Mouse (Mus musculus): Measurements from ENCODE around the gene Ahnak2. TPM values are rescaled to one million over a fixed set of nuclear protein-coding genes. Genes with fewer than 3 reads are reported as not detected.
A peak's percentile ranks its signal among the peaks of the same experiment; 100 is the strongest.

The Ahnak2 gene
- polyA plus RNA-seq, 1 experiment from 2014 or later: 5.7 TPM

- Histone ChIP-seq H3K36me3 (peaks cover 88% of the 10 kb centered on the region), H3K9ac (replicated peaks) (no peak overlapping the region), H3K9me3 (replicated peaks) (no peaks in the 10 kb centered on the region), H3K27me3 (replicated peaks) (no peaks in the 10 kb centered on the region), H3K27ac (replicated peaks) (no peak overlapping the region), H3K4me2 (no peak overlapping the region), H3K4me3 (replicated peaks) (no peak overlapping the region), H3K4me1 (no peaks in the 10 kb centered on the region)
- WGBS: 91% methylated on average over 10 of the region's 10 CpGs
- ATAC-seq (ENCODE audit: low FRiP score): no peak
Measured at GRCm38 (mm10) chr12:112736636-112736925, 65.9 kb downstream of the Ahnak2 start.

DNA sequence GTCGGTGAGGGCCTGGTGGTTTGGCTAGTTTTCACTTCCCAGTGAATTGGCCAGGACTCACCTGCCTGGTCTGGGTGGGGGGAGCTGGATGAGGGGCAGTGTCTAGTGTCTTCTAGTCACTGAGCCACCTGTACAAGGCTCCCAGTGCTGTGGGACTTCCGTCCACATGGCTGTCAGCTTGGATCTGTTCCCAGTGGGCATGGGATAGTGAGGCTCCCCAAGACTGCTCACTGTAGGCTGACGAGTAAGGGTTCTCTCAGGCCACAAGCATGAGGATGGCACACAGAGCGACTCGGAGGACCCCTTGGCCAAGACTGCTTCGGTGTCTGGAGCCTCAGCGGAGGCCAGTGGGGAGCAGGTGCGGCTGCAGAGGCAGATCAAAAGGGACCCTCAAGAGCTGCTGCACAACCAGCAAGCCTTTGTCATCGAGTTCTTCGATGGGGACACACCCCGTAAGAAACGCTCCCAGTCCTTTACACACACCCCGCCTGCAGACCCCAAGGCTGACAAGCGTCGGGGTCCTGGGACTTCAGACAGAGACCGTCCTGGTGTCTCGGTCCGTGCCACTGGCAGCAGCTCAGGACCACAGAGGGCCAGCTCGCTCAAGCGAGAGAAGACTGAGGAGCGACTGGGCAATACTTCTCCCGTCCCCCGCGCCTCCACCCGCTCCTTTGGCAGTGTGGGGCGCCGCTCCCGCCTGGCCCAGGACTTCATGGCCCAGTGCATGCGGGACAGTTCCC lies 66.4 kb downstream of the Ahnak2 start:
- no peaks in the 10 kb centered on the region for H3K27me3 ChIP-seq (replicated peaks)
- no peak overlapping the region for H3K27ac ChIP-seq (replicated peaks)
- no peak overlapping the region for H3K4me2 ChIP-seq
- no peak overlapping the region for H3K9ac ChIP-seq (replicated peaks)
- no peak for ATAC-seq (ENCODE audit: low FRiP score)
- no peaks in the 10 kb centered on the region for H3K4me1 ChIP-seq
- WGBS: 89% methylated on average over 29 of the region's 29 CpGs
- H3K4me3 ChIP-seq (replicated peaks): no peak overlapping the region
- H3K36me3 ChIP-seq: peaks cover 93% of the 10 kb centered on the region
- no peaks in the 10 kb centered on the region for H3K9me3 ChIP-seq (replicated peaks)

GRCm38 (mm10) chr12:112734881-112735655 lies 67.4 kb downstream of the Ahnak2 start:
- no peaks in the 10 kb centered on the region for H3K4me1 ChIP-seq
- H3K9me3 ChIP-seq (replicated peaks): no peaks in the 10 kb centered on the region
- H3K9ac ChIP-seq (replicated peaks): no peak overlapping the region
- H3K4me3 ChIP-seq (replicated peaks): no peak overlapping the region
- ATAC-seq (ENCODE audit: low FRiP score): no peak
- H3K27ac ChIP-seq (replicated peaks): no peak overlapping the region
- 89% methylated on average over 19 of the region's 19 CpGs for WGBS
- peaks cover 90% of the 10 kb centered on the region for H3K36me3 ChIP-seq
- no peak overlapping the region for H3K4me2 ChIP-seq
- no peaks in the 10 kb centered on the region for H3K27me3 ChIP-seq (replicated peaks)

DNA sequence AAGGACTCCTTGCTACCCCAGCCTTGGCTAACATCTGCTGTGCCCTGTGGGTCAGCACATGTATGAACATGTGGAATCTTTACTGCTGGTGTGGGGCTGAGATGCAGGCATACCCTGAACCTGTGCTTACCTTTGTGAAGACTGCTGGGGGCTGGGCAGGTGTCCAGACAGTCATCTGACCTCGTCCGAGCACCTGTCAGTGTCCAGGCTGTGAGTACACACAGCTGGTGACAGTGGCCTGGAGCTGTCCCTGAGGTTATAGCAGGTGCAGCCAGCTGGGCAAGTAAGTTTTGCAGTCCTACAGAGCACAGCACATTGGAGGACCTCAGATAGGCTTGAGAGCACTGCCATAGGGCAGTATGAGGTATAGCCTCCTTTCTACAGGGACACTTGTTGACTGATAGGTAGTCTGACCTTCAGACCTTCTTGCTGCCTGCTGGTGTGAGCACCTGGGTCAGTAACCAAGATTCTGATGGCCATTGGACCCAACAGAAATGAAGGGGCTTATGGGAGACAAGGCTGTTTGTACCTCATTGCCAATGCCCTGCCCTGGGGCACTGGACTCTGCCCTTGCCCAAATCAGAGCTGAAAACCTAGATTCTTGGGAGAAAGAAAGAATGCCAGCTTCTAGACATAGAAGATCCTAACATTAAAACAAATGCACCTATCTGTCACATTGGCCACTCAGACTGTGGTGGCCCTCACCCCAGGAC lies 68.2 kb downstream of the Ahnak2 start:
- H3K27me3 ChIP-seq (replicated peaks): no peaks in the 10 kb centered on the region
- ATAC-seq (ENCODE audit: low FRiP score): no peak
- no peak overlapping the region for H3K4me3 ChIP-seq (replicated peaks)
- no peak overlapping the region for H3K4me2 ChIP-seq
- WGBS: 79% methylated on average over 2 of the region's 2 CpGs
- no peak overlapping the region for H3K27ac ChIP-seq (replicated peaks)
- no peak overlapping the region for H3K9ac ChIP-seq (replicated peaks)
- H3K4me1 ChIP-seq: no peaks in the 10 kb centered on the region
- peaks cover 83% of the 10 kb centered on the region for H3K36me3 ChIP-seq
- H3K9me3 ChIP-seq (replicated peaks): no peaks in the 10 kb centered on the region

GRCm38 (mm10) chr12:112732591-112732990 lies 69.9 kb downstream of the Ahnak2 start:
- Histone ChIP-seq H3K27me3 (replicated peaks) (no peaks in the 10 kb centered on the region), H3K9ac (replicated peaks) (no peak overlapping the region), H3K4me2 (no peak overlapping the region), H3K36me3 (peaks cover 68% of the 10 kb centered on the region), H3K4me1 (no peaks in the 10 kb centered on the region), H3K27ac (replicated peaks) (no peak overlapping the region), H3K9me3 (replicated peaks) (no peaks in the 10 kb centered on the region), H3K4me3 (replicated peaks) (no peak overlapping the region)
- ATAC-seq (ENCODE audit: low FRiP score): no peak
- 93% methylated on average over 10 of the region's 10 CpGs for WGBS

DNA sequence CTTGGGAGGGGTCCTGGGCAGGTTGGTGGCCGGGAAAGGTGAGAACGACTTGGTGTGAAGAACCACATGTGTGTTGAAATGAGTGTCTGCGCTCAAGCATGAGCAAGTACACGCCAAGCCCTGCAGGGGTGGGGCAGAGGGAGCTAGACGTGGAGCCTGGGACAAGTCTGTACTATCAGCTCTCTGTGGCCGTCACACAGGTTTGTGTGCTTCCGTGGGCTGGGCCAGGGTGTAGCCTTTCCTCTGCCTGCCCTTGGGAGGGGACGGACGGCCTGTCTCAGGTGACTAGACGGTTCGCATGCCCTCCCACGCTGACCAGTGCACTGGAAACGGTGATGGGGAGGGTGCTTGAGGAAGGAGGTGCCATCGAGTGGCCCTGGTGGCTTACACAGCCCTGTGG lies 71.6 kb downstream of the Ahnak2 start:
- Histone ChIP-seq H3K27ac (replicated peaks) (no peak overlapping the region), H3K4me3 (replicated peaks) (no peak overlapping the region), H3K9ac (replicated peaks) (no peak overlapping the region), H3K9me3 (replicated peaks) (no peaks in the 10 kb centered on the region), H3K4me1 (peaks cover 11% of the 10 kb centered on the region), H3K4me2 (no peak overlapping the region), H3K36me3 (peaks cover 53% of the 10 kb centered on the region), H3K27me3 (replicated peaks) (no peaks in the 10 kb centered on the region)
- ATAC-seq (ENCODE audit: low FRiP score): no peak
- WGBS: 89% methylated on average over 14 of the region's 14 CpGs

- Histone ChIP-seq H3K4me3 (replicated peaks) (no peak overlapping the region), H3K27me3 (replicated peaks) (no peaks in the 10 kb centered on the region), H3K27ac (replicated peaks) (no peak overlapping the region), H3K36me3 (peaks cover 23% of the 10 kb centered on the region), H3K9ac (replicated peaks) (no peak overlapping the region), H3K9me3 (replicated peaks) (no peaks in the 10 kb centered on the region), H3K4me2 (no peak overlapping the region), H3K4me1 (peaks cover 39% of the 10 kb centered on the region)
- 60% methylated on average over 8 of the region's 8 CpGs for WGBS
- no peak for ATAC-seq (ENCODE audit: low FRiP score)
Measured at GRCm38 (mm10) chr12:112727801-112728200, 74.7 kb downstream of the Ahnak2 start.

- H3K9me3 ChIP-seq (replicated peaks): no peaks in the 10 kb centered on the region
- WGBS: 78% methylated on average over 11 of the region's 11 CpGs
- H3K27me3 ChIP-seq (replicated peaks): peaks cover 9% of the 10 kb centered on the region
- H3K4me3 ChIP-seq (replicated peaks): no peak overlapping the region; the same call in 1 of the 2 replicates
- H3K4me2 ChIP-seq: peak overlapping the region; percentile 3; the same call in 1 of the 2 replicates
- no peak for ATAC-seq (ENCODE audit: low FRiP score)
- peaks cover 54% of the 10 kb centered on the region for H3K4me1 ChIP-seq
- peaks cover 4% of the 10 kb centered on the region; the same call in 1 of the 2 replicates for H3K36me3 ChIP-seq
- H3K27ac ChIP-seq (replicated peaks): no peak overlapping the region
- H3K9ac ChIP-seq (replicated peaks): no peak overlapping the region
Measured at GRCm38 (mm10) chr12:112724077-112724805, 78.2 kb downstream of the Ahnak2 start.

DNA sequence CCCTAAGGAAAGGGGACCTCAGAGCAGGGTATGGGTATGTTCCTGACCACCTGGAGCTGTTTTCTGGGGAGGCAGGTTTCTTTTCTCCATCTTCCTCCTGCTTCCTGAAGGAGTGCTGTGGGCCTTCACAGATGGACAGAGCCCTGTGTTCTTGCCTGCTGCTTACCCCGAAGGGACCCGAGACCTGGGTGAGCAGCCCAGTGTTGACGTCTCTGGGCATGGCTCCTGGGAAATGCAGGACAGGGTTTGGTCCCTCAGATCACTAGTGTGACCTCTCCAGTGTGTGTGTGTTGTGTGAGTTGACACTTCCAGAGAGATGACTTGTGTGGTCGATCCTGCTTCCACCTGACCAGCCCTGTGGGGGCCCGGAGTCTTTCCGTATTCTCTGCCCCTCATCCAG lies 79.0 kb downstream of the Ahnak2 start:
- no peak for ATAC-seq (ENCODE audit: low FRiP score)
- 0 out of 2 replicates have a peak overlapping the region, but pooled peaks have one; percentile 75 for H3K27ac ChIP-seq (replicated peaks)

DNA sequence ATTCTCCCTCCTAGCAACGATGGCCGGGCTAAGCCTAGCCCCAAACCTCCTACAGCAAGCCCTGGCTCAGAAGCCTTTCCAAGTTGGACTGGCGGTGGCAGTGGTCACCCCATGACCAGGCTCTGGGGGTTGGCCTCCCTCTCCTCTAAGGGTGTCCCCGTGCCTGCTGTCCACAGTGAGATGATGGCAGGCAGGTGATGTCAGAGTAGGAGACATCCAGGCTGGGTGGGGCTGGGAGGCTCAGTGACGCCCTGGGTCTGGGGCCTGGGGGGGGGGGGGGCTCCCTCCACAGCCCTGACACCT lies 79.5 kb downstream of the Ahnak2 start:
- Histone ChIP-seq H3K27ac (replicated peaks) (peak overlapping the region; percentile 75; the same call in 1 of the 2 replicates), H3K36me3 (peaks cover 4% of the 10 kb centered on the region; the same call in 1 of the 2 replicates), H3K4me3 (replicated peaks) (peak overlapping the region; percentile 88), H3K27me3 (replicated peaks) (peaks cover 9% of the 10 kb centered on the region), H3K4me1 (peaks cover 54% of the 10 kb centered on the region), H3K9ac (replicated peaks) (peak overlapping the region; percentile 88), H3K4me2 (peak overlapping the region; percentile 89), H3K9me3 (replicated peaks) (no peaks in the 10 kb centered on the region)
- peak; percentile 13 for ATAC-seq (ENCODE audit: low FRiP score)
- WGBS: 16% methylated on average over 5 of the region's 5 CpGs

More for the DNA sequence above, 79.0 kb downstream of the Ahnak2 start:
- 92% methylated on average over 6 of the region's 6 CpGs for WGBS
- Histone ChIP-seq H3K4me3 (replicated peaks) (peak overlapping the region; percentile 88), H3K4me2 (peak overlapping the region; percentile 89), H3K27me3 (replicated peaks) (peaks cover 9% of the 10 kb centered on the region), H3K9ac (replicated peaks) (peak overlapping the region; percentile 88), H3K36me3 (peaks cover 4% of the 10 kb centered on the region; the same call in 1 of the 2 replicates), H3K4me1 (peaks cover 54% of the 10 kb centered on the region), H3K9me3 (replicated peaks) (no peaks in the 10 kb centered on the region)
